Mouse (Mus musculus) megakaryocyte, embryonic 14.5 days (primary cell): ENCODE results near the gene Krtap13-1.

Source experiments
- FLI1 ChIP-seq: IDR thresholded peaks from 2 replicates; pipeline ENCODE4 v1.6.1; 2012; ENCODE audit warnings: low read length, inconsistent platforms, mixed read lengths
- GATA1 ChIP-seq: IDR thresholded peaks from 3 replicates; pipeline ENCODE4 v1.6.1; 2012; ENCODE audit warnings: mixed read lengths, low read length, inconsistent platforms, borderline replicate concordance

- TF ChIP-seq GATA1 (no peak), FLI1 (no peak)
Measured at GRCm38 (mm10) chr16:88707496-88708012, 21.1 kb upstream of the Krtap13-1 start, which contains the start of gene 2310061N02Rik.
